Mouse (Mus musculus) liver, embryonic 11.5 days (tissue): ENCODE data around the gene Clstn2. TPM values are rescaled to one million over a fixed set of nuclear protein-coding genes. Genes with fewer than 3 reads are reported as not detected.

Source experiments
- ATAC-seq: fragments of 200-750 bp; cut with Nextera tagmentation; replicated peaks from 2 replicates; pipeline ENCODE4 v1.8.0; 2017; ENCODE audit warnings: moderate number of reproducible peaks, mild to moderate bottlenecking, moderate TSS enrichment, moderate library complexity; ENCODE audit not compliant: low FRiP score
- DNase-seq: peaks from one replicate; pipeline ENCODE4 v3.0.0-alpha.2; 2017; ENCODE audit warnings: low spot score
- H3K27ac ChIP-seq: fragments of 300-500 bp; sonication (generic); 2 replicates; pipeline ENCODE4 v1.5.1; 2014; ENCODE audit warnings: mild to moderate bottlenecking, low read depth, low read length, control low read depth
- H3K27me3 ChIP-seq: fragments of 300-500 bp; sonication (generic); replicated peaks from 2 replicates; pipeline ENCODE4 v1.6.1; 2014; ENCODE audit warnings: low read length, mixed read lengths; ENCODE audit not compliant: control insufficient read depth, insufficient read depth
- H3K36me3 ChIP-seq: fragments of 300-500 bp; sonication (generic); 2 replicates; pipeline ENCODE4 v1.6.1; 2014; ENCODE audit warnings: mild to moderate bottlenecking, low read length, moderate library complexity, mixed read lengths; ENCODE audit not compliant: control insufficient read depth, insufficient read depth
- H3K4me1 ChIP-seq: fragments of 300-500 bp; sonication (generic); replicated peaks from 2 replicates; pipeline ENCODE4 v1.6.1; 2014; ENCODE audit warnings: low read length, mixed read lengths; ENCODE audit not compliant: control insufficient read depth, insufficient read depth
- H3K4me2 ChIP-seq: fragments of 300-500 bp; sonication (generic); 2 replicates; pipeline ENCODE4 v1.6.1; 2014; ENCODE audit warnings: mild to moderate bottlenecking, control low read depth, moderate library complexity
- H3K4me3 ChIP-seq: fragments of 300-500 bp; sonication (generic); 2 replicates; pipeline ENCODE4 v1.5.1; 2014; ENCODE audit warnings: low read depth, low read length, control low read depth
- H3K9ac ChIP-seq: fragments of 300-500 bp; sonication (generic); 2 replicates; pipeline ENCODE4 v1.6.1; 2014; ENCODE audit warnings: low read depth, low read length, control low read depth
- H3K9me3 ChIP-seq: fragments of 300-500 bp; sonication (generic); 2 replicates; pipeline ENCODE4 v1.6.1; 2016; ENCODE audit warnings: low read length, inconsistent platforms, mixed read lengths; ENCODE audit not compliant: control insufficient read depth
- WGBS: fragments of 180-500 bp; shearing (Covaris S2); extraction: QIAGEN DNeasy Blood & Tissue Kit; methylation state at CpG from one replicate; pipeline ENCODE4 v1.1.7; 2014; 5-methylcytosine and 5-hydroxymethylcytosine counted together
- polyA plus RNA-seq: library from polyadenylated mRNA; unstranded; fragments of >200 nt; fragmentation: Nextera tagmentation; extraction: Ambion mirVana; gene quantifications from 2 replicates; pipeline ENCODE4 v1.2.1, GENCODE M21; 2014

Clstn2 gene
- polyA plus RNA-seq, 1 experiment from 2014 or later = 1.2 TPM

- H3K36me3 ChIP-seq = no peaks in the 10 kb centered on the region
- H3K27me3 ChIP-seq = no peaks in the 10 kb centered on the region
- no peak overlapping the region for H3K4me3 ChIP-seq
- no peaks in the 10 kb centered on the region for H3K4me1 ChIP-seq
- DNase-seq = no peak
- no peak overlapping the region for H3K9ac ChIP-seq
- H3K27ac ChIP-seq = no peak overlapping the region
- WGBS = 79% methylated on average over 4 of the region's 4 CpGs
- no peaks in the 10 kb centered on the region for H3K9me3 ChIP-seq
- ATAC-seq = no peak
- H3K4me2 ChIP-seq = no peak overlapping the region
These were observed 442.3 kb downstream of the Clstn2 start for GRCm38 (mm10) chr9:97590712-97591111.

GRCm38 (mm10) chr9:97570881-97571280, 462.1 kb downstream of the Clstn2 start:
- ATAC-seq = no peak
- Histone ChIP-seq H3K4me2 (no peak overlapping the region), H3K36me3 (no peaks in the 10 kb centered on the region), H3K9ac (no peak overlapping the region), H3K9me3 (no peaks in the 10 kb centered on the region), H3K4me3 (no peak overlapping the region), H3K27ac (no peak overlapping the region), H3K4me1 (no peaks in the 10 kb centered on the region), H3K27me3 (no peaks in the 10 kb centered on the region)
- DNase-seq = no peak
- WGBS = 83% methylated on average over 7 of the region's 7 CpGs

GRCm38 (mm10) chr9:97563121-97563520, 469.9 kb downstream of the Clstn2 start:
- Histone ChIP-seq H3K4me2 (no peak overlapping the region), H3K4me1 (no peaks in the 10 kb centered on the region), H3K4me3 (no peak overlapping the region), H3K9ac (no peak overlapping the region), H3K27me3 (no peaks in the 10 kb centered on the region), H3K36me3 (no peaks in the 10 kb centered on the region), H3K9me3 (no peaks in the 10 kb centered on the region), H3K27ac (no peak overlapping the region)
- no peak for DNase-seq
- 82% methylated on average over 6 of the region's 6 CpGs for WGBS
- ATAC-seq = no peak

GRCm38 (mm10) chr9:97544359-97544758, 488.6 kb downstream of the Clstn2 start:
- 76% methylated on average over 4 of the region's 4 CpGs for WGBS
- DNase-seq (no peak), ATAC-seq (no peak)
- Histone ChIP-seq H3K27ac (no peak overlapping the region), H3K27me3 (no peaks in the 10 kb centered on the region), H3K9ac (no peak overlapping the region), H3K4me3 (no peak overlapping the region), H3K4me1 (no peaks in the 10 kb centered on the region), H3K4me2 (no peak overlapping the region), H3K9me3 (no peaks in the 10 kb centered on the region), H3K36me3 (no peaks in the 10 kb centered on the region)

GRCm38 (mm10) chr9:97541419-97541818, 491.6 kb downstream of the Clstn2 start:
- Histone ChIP-seq H3K9me3 (no peaks in the 10 kb centered on the region), H3K27me3 (no peaks in the 10 kb centered on the region), H3K36me3 (no peaks in the 10 kb centered on the region), H3K4me1 (no peaks in the 10 kb centered on the region), H3K4me3 (no peak overlapping the region), H3K9ac (no peak overlapping the region), H3K27ac (no peak overlapping the region), H3K4me2 (no peak overlapping the region)
- DNase-seq = no peak
- ATAC-seq = no peak
- WGBS = 84% methylated on average over 6 of the region's 6 CpGs

- DNase-seq = no peak
- Histone ChIP-seq H3K4me3 (no peak overlapping the region), H3K9me3 (no peaks in the 10 kb centered on the region), H3K4me2 (no peak overlapping the region), H3K27ac (no peak overlapping the region), H3K4me1 (no peaks in the 10 kb centered on the region), H3K36me3 (no peaks in the 10 kb centered on the region), H3K27me3 (no peaks in the 10 kb centered on the region), H3K9ac (no peak overlapping the region)
- ATAC-seq = no peak
- 83% methylated on average over 8 of the region's 8 CpGs for WGBS
These were observed 494.8 kb downstream of the Clstn2 start for GRCm38 (mm10) chr9:97538075-97538779.

- Histone ChIP-seq H3K36me3 (no peaks in the 10 kb centered on the region), H3K9ac (no peak overlapping the region), H3K27ac (no peak overlapping the region), H3K9me3 (no peaks in the 10 kb centered on the region), H3K4me2 (no peak overlapping the region), H3K4me3 (no peak overlapping the region), H3K27me3 (no peaks in the 10 kb centered on the region), H3K4me1 (no peaks in the 10 kb centered on the region)
- ATAC-seq (no peak), DNase-seq (no peak)
- WGBS = 86% methylated on average over 2 of the region's 2 CpGs
These were observed 498.8 kb downstream of the Clstn2 start for GRCm38 (mm10) chr9:97534196-97534595.

- Histone ChIP-seq H3K9me3 (no peaks in the 10 kb centered on the region), H3K36me3 (no peaks in the 10 kb centered on the region), H3K27me3 (no peaks in the 10 kb centered on the region), H3K27ac (no peak overlapping the region), H3K4me3 (no peak overlapping the region), H3K4me2 (no peak overlapping the region), H3K4me1 (no peaks in the 10 kb centered on the region), H3K9ac (no peak overlapping the region)
- DNase-seq = no peak
- no peak for ATAC-seq
- 74% methylated on average over 3 of the region's 3 CpGs for WGBS
These were observed 499.7 kb downstream of the Clstn2 start for GRCm38 (mm10) chr9:97533306-97533705.

- DNase-seq (no peak), ATAC-seq (no peak)
- H3K4me3 ChIP-seq = no peak overlapping the region
- H3K27ac ChIP-seq = no peak overlapping the region
- WGBS = 84% methylated on average over 13 of the region's 13 CpGs
- no peaks in the 10 kb centered on the region for H3K36me3 ChIP-seq
- H3K4me1 ChIP-seq = no peaks in the 10 kb centered on the region
- no peak overlapping the region for H3K9ac ChIP-seq
- H3K4me2 ChIP-seq = no peak overlapping the region
- no peaks in the 10 kb centered on the region for H3K27me3 ChIP-seq
- no peaks in the 10 kb centered on the region for H3K9me3 ChIP-seq
These were observed 500.4 kb downstream of the Clstn2 start for GRCm38 (mm10) chr9:97532536-97532935.
